Mouse (Mus musculus) liver, adult (tissue): Measurements from ENCODE around the gene Fam155a.

Experiments
- GATA4 ChIP-seq: IDR thresholded peaks from 2 replicates; pipeline ENCODE4 v1.6.1; 2014; ENCODE audit warnings: mild to moderate bottlenecking, low read length; ENCODE audit not compliant: insufficient replicate concordance

Gene Fam155a

DNA sequence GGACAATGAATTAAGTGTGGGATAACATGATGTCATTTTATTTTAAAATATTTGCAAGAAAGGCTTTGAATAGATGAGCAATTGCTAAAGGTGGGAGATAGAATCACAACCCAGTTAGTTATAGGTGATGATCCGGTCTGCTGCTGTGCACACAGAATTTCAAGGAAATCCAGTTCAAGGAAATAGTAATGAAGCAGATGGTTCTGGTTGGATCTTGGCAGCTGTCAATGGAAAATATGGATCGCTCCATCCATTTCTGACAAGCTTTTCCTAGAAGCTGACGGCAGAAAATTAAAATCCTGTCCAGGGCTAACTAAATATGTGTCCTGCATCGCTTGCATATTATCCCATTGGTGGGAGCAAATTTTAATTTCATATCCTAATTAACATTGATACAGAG is 61.2 kb downstream of the Fam155a start:
- no peak for TF ChIP-seq GATA4

DNA sequence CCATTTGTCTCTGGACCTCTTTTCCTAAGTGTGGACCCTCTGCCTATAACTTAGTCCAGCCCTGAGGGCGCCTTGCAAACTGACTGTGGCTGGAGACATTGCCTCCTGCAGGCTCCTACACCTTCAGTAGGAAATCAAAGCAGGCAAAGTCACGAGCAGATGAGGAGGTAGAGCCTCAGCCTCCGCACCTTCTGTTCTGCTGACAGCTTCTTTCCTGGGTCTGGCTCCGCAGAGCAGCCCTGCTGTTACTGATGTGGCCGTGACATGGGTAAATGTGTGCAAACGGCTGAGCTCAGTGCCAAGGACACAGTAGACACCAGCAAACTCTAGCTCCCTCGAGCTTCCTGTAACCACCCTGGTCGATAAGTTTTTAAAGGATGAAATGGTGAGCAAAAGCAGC is 63.5 kb downstream of the Fam155a start:
- no peak for TF ChIP-seq GATA4

DNA sequence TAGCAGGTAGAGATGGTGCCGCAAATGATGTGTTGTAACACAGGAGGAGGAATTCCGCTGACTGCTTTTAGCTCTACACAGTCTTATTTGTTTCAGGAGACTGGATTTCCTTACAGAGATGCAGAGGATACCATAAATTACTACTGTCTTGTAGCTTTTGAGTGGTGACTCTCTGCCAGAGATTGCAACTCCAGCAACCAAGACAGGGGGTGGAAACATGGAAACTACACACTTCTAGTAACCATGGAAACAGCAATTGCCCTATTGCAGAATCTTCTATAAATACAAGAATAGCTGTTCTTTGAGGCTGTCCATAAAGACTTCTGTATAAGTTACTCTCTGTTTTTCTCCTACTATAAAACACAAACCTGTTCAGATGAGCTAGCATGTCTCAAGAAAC is 76.2 kb downstream of the Fam155a start:
- TF ChIP-seq GATA4 = no peak

DNA sequence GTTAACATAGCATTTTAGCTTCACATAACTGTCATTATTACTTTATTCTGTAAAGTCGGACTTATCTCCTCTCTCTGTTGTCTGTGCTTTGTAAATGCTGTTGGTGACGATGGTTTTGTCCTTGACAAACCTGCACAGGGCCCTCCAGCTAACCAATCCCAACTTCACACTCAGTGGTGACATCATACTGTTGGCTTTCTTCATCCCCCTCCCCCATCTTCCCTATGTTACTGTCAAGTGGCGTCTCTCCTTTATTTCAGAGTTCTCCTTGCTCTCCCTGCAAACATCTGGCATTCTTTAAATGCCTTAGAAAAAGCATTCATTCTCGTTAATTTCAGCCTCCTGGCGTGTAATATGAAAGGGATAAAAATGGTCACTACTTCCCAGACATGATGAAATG is 78.6 kb downstream of the Fam155a start:
- TF ChIP-seq GATA4 = no peak

DNA sequence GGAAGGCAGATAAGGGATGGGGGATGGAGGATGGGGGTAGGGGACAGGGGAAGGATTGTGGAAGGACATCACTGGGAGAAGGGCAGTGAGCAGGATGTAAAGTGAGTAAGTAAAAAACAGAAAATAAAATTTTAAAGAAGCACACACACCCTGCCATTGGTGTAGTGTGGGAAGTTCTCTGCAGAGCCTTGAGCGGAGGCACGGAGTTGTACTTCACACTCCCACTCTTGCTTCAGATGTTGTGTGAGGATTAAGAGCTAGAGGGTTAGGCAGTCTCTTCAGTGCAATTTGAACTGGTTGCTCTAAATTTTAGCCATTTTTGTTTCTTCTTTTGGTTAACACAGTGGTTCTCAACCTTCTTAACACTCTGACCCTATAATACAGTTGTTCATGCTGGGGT is 114.1 kb downstream of the Fam155a start:
- no peak for TF ChIP-seq GATA4

DNA sequence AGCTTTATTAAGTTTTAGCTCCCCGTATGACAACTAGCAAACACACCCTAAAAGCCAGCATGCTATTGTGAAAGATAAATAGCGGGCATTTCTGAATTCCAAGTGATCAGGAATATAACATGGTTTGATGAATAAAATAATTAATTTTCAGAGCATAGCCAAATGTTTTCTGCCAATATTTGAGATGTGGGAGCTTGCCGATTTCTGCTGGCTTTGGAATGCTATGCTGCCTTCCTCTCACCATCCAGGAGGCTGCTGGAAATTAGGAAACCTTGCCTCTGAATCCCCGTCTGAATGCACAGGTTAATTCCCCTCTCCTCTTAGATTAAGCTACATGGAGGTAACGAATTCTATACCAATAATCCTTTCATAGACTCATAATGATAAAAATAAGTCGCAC is 116.1 kb downstream of the Fam155a start:
- no peak for TF ChIP-seq GATA4

DNA sequence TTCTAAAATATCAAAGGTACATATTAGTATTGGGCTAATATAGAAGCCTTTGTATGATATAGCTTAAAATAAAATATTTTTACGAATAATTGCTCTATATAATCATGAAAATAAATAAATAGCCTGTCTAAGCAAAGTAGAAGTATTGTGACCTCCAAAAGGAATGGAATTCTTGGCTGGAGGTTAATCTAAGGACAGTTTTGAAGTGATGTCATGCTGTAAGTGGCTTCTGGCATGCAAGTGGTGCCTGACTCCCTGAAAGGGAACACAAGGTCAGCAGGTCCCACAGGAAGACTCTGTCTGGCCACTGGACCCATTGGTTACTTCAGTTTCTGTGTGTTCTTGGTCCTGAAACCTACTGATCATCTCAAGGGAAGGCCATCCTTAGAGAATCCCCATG is 117.3 kb downstream of the Fam155a start:
- TF ChIP-seq GATA4 = no peak

DNA sequence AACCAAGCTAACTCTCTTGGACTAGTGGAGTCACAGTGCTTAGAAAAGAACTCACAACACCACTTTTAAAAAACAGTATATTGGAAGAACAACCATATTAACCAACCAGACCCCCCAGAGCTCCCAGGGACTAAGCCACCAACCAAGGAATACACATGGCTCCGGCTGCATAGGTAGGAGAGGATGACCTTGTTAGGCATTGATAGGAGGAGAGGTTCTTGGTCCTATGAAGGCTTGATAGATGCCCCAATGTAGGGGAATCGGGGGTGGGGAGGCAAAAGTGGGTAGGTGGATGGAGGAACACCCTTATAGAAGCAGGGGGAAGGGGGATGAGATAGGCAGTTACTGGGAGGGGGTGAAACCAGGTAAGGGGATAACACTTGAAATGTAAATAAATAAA is 132.8 kb downstream of the Fam155a start:
- TF ChIP-seq GATA4 = no peak

DNA sequence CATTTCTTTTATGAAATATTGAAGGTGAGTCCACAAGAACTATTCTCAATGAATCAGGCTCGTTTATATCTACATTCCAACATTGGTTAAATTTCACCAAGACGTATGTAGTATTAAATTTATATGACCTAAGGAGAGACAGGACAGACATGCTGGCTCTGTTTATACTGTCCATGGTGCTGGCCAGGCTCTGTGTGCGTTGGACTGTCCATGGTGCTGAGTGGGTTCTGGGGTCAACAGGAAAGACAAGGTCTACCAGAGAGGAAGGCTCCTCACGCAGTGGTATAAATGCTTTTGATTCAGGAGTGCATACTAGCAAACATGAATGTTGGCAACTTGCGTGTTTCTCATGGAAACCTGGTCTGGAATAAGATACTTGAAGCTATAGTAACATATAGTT is 135.7 kb downstream of the Fam155a start:
- no peak for TF ChIP-seq GATA4

DNA sequence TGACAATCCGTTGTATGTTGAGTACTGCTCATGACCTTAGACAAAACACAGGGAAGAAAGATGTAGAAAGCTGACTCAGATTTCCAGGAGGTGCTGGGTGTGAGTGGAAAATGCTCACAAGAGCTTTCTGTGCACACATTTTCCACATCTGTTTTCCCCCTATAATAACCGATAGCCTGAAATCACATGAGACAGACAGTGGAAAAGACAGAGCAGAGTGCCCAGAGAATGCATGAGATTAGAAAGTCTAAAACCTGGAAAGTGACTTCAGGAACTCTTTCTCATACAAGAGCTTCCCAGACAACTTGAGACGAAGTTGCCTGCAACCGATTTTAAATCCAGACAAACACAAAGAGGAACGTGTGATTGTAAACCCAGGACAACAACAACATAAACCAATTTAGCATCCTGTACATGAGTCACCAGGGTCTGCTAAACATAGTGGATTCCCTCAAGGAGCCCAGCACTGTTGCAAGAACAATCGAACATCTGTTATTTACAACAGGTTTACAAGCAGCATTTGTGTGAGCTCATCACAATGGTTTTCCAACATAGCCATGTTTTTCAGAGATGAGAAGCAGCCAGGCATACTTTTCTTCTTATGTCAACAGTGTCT is 163.8 kb downstream of the Fam155a start:
- no peak for TF ChIP-seq GATA4

DNA sequence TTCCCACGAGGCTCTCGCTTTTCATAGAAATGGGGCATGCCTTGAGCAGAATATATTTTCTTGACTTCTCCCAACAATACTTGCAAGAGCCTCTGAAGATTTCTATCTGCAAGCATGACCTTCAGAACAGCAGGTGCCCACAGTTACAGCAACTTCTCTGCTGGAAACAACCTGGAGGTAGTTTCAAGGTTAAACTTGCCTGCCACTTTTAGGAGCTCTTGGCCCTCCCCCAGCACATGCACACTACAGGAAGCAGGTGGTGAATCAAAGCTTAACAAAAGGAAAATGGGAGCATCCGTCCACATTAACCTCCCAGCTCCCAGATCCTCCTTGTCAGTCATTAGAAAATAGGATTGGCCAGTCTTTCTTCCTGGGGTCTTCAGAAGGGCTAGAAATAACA is 175.0 kb downstream of the Fam155a start:
- no peak for TF ChIP-seq GATA4

DNA sequence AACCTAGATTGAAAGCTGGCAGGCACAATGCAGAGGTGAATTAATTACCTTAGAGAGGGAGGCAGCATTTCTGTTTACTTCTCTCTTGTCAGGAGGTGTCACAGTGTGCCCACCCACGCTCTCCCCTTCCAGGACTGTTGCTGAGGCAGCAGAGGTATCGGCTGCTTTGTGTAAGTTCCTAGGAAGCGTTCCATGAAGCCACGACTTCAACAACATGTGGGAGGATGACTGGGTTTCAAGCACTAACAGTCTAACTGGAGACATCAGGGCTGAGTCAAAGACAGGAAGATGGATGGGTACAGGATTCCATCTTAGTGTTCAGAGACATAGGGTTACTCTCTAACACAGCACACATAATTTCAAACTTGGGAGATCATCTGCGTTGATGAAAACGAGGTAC is 189.1 kb downstream of the Fam155a start:
- TF ChIP-seq GATA4 = no peak

DNA sequence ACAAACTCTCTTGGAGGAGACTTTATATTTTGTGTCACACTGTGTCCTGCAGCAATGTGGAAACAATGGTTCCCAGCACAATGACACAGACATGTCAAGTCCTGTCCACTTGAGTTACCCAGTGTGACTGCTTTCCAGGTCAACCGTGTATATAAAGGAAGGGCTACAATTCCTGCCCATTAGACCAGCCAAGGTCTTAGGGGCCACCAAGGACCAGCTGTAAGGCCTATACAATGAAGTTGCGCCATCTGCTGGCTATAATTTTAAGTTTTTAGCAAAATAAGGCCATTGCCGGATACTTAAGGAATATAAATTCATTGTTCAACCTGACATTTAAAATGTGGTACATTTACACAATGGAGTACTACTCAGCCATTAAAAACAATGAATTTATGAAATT is 190.8 kb downstream of the Fam155a start:
- TF ChIP-seq GATA4 = no peak

DNA sequence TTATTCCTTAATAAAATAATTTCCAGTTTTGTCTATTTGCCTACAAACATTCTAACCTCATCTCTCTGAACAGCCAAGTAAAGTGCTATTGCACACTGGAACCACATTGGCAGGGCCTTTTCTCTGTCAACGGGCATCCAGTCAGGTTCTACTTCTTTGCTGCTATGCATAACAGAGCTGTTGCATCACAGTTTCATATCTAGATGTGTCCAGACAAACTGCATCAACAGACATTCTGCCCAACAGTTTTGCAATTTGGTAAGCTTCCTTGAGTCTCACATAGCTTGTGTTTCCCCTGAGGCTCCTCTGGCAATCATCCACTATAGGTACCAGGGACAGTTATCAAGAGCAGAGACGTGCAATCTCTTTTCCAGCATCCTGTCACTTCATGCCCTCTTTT is 199.0 kb downstream of the Fam155a start:
- no peak for TF ChIP-seq GATA4

DNA sequence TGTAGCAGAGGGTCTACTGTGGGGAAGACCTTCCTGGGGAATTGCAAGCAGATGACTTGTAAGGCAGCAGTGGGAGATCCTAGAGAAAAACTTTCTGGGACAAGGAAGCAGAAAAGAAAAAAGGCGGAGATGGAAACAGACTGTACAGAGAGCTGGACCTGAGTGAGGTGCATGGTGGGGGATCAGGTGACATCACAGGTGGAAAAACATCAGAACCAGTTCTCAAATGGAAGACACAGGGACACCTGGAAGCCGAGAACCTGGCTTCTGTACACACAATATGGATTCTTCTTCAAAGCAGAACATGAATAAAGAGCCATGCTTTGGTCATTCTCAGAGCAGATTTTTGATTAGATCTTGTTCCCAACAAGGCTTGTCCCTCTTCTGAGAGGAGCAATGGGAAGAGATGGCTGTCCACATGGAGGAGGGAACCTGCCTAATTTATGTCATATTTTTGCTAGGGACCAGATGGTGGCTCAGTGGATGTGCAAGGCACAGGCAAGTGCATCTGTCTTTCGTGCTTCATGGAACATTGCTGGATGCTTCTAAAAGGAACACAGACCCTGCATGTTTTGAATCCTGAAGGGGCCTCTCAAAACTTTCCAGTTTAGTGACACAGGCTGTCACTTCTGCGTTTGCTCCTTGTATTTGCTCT is 201.3 kb downstream of the Fam155a start:
- no peak for TF ChIP-seq GATA4

DNA sequence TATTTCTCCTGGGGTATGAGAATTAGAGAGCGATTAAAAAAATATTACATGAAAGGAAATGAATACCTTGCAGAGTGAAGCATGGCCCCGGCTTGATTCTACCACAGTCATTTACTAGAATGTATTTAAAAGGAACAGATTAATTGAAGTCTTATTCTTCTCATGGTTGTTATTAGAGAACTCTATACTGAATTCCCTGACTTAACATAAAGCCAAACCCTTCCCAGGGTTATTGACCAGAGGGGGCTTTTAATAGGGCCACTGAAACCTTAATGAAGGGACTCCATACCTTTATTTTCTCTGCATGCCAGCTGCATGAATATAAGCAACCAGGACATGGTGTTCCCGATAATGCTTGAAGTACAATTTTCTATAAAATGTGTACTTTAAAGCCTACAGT is 221.8 kb downstream of the Fam155a start:
- no peak for TF ChIP-seq GATA4

DNA sequence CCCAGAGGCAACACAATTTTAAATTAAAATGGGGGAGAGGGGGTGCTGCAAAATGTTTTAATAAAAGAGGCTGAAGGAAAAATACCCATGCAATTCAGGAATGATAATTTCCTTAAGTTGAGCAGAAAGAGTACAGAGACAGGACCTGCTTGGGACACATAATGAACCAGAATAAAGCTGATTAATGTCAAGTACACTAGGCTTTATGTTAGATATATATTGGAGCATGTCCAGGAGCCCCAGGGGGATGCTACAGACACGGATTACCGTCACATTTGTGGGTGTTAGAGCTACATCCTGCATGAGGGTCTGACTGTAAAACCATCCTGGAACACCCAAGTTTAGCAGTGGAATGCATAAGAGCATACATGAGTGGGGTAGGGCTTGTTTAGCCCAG is 223.4 kb downstream of the Fam155a start:
- TF ChIP-seq GATA4 = no peak
